21 mouse cellular contexts compared by ENCODE assay signal in the genomic region with DNA sequence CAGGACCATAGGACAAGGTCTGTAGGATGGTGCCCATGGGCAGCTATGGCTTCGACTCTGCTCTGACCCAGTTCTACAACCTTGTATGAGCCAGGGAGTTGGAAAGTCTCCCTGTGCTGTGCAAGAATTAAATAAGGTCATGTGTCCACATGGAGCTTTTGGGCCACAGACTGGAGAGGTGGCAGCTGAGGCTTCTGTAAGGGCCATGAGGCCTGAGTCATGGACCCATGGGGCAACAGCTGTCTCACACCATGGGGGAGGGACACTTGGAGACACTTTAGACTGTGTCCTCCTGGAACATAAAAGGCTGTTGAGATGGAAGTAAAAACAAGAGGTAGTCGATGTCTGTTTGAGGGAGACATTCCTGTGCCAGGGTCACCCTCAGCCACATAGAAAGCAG.
DNase-seq lines count a peak whose midpoint lies in the region; ATAC-seq and TF ChIP-seq lines count a peak whose summit lies in the region.
"Had no signal": no experiment of that assay in that cellular context is flagged by ENCODE, and none has a peak within 500 bp of the region (broad histone marks: within the 10 kb centered on the region; RNA-seq: fewer than 3 reads in every experiment).

No protein-coding gene starts in this region.

- 95% methylated on average over 2 of the region's 2 CpGs for WGBS in forebrain, embryonic 13.5 days
- WGBS in forebrain, embryonic 14.5 days, result 94% methylated on average over 2 of the region's 2 CpGs
- 89% methylated on average over 2 of the region's 2 CpGs for WGBS in limb, embryonic 10.5 days

- no peaks in the 10 kb centered on the region for H3K9me3 ChIP-seq in forebrain, embryonic 13.5 days (replicated peaks)
- H3K9me3 ChIP-seq in forebrain, embryonic 14.5 days (replicated peaks; ENCODE audit: control insufficient read depth, low read length), result no peaks in the 10 kb centered on the region
- H3K9me3 ChIP-seq in limb, embryonic 10.5 days (replicated peaks), result no peaks in the 10 kb centered on the region
- H3K9me3 ChIP-seq: heart, embryonic 13.5 days; limb, embryonic 13.5 days; lung, embryonic 15.5 days; neural tube, embryonic 15.5 days had no signal

- no peaks in the 10 kb centered on the region for H3K79me2 ChIP-seq in C2C12 (ENCODE audit: control insufficient read depth, insufficient read depth)

- DNase-seq in adrenal gland, adult (ENCODE audit: inconsistent age in 2 of 2, low spot score in 1 of 2), result peak; percentile 29 to 79
- no peak for DNase-seq in adrenal gland, postnatal 10 days
- no peak for DNase-seq in forebrain, embryonic 14.5 days (ENCODE audit: low spot score)
- no peak for DNase-seq in limb, embryonic 10.5 days (ENCODE audit: low spot score)
- no peak for DNase-seq in embryo, embryonic 9.5 days (ENCODE audit: extremely low spot score)
- no peak for DNase-seq in heart, adult 8-10 months (ENCODE audit: low spot score)
- DNase-seq: cerebellum, adult 11 months; cerebellum, postnatal 14 days; heart, adult 11 months; heart, postnatal 36 days; thymus, adult 2 months had no signal

- no peaks in the 10 kb centered on the region for H3K27me3 ChIP-seq in forebrain, embryonic 13.5 days
- H3K27me3 ChIP-seq in forebrain, embryonic 14.5 days (replicated peaks; ENCODE audit: control insufficient read depth, insufficient read depth, low read length), result no peaks in the 10 kb centered on the region
- H3K27me3 ChIP-seq in C2C12 (ENCODE audit: control insufficient read depth, insufficient read depth, insufficient read length), result no peaks in the 10 kb centered on the region
- no peaks in the 10 kb centered on the region for H3K27me3 ChIP-seq in limb, embryonic 10.5 days (ENCODE audit: low read depth, poor library complexity, severe bottlenecking)
- H3K27me3 ChIP-seq: limb, embryonic 13.5 days; lung, embryonic 15.5 days had no signal

- H3K36me3 ChIP-seq in forebrain, embryonic 13.5 days (ENCODE audit: poor library complexity, severe bottlenecking), result no peaks in the 10 kb centered on the region
- no peaks in the 10 kb centered on the region for H3K36me3 ChIP-seq in forebrain, embryonic 14.5 days (ENCODE audit: control insufficient read depth, insufficient read depth, low read length)
- no peaks in the 10 kb centered on the region for H3K36me3 ChIP-seq in C2C12 (ENCODE audit: control insufficient read depth, insufficient read depth)
- no peaks in the 10 kb centered on the region for H3K36me3 ChIP-seq in limb, embryonic 10.5 days
- H3K36me3 ChIP-seq: heart, embryonic 13.5 days; limb, embryonic 13.5 days; lung, embryonic 15.5 days; neural tube, embryonic 15.5 days had no signal

- 0 out of 2 replicates have a peak overlapping the region, but pooled peaks have one; percentile 66 for H3K27ac ChIP-seq in forebrain, embryonic 13.5 days
- no peak overlapping the region for H3K27ac ChIP-seq in forebrain, embryonic 14.5 days (ENCODE audit: low read depth, low read length)
- 0 out of 2 replicates have a peak overlapping the region, but pooled peaks have one; percentile 1 for H3K27ac ChIP-seq in limb, embryonic 10.5 days
- H3K27ac ChIP-seq: heart, embryonic 13.5 days; limb, embryonic 13.5 days; liver, embryonic 14.5 days; lung, embryonic 15.5 days; neural tube, embryonic 15.5 days had no signal

- no peak overlapping the region for H3ac ChIP-seq in C2C12 (ENCODE audit: control insufficient read depth, insufficient read length, low read depth)

- TF ChIP-seq CTCF in C2C12 (IDR thresholded peaks at IDR 0.05; ENCODE audit: control insufficient read depth, insufficient read depth, insufficient read length), result no peak

- peaks cover 46% of the 10 kb centered on the region for H3K4me1 ChIP-seq in forebrain, embryonic 13.5 days
- peaks cover 25% of the 10 kb centered on the region for H3K4me1 ChIP-seq in forebrain, embryonic 14.5 days (ENCODE audit: control insufficient read depth, insufficient read depth, low read length)
- H3K4me1 ChIP-seq in limb, embryonic 10.5 days, result peaks cover 20% of the 10 kb centered on the region

- H3K79me3 ChIP-seq in C2C12 (ENCODE audit: low read depth), result no peaks in the 10 kb centered on the region

- no peak for ATAC-seq in forebrain, embryonic 13.5 days
- ATAC-seq in forebrain, embryonic 14.5 days, result no peak
- ATAC-seq: CD4-positive, CD25-positive, alpha-beta regulatory T cell, adult 4 months; intestine, postnatal 0 days; Patski had no signal

- no peak overlapping the region for H3K4me3 ChIP-seq in forebrain, embryonic 13.5 days
- H3K4me3 ChIP-seq in forebrain, embryonic 14.5 days (ENCODE audit: low read depth, low read length), result no peak overlapping the region
- H3K4me3 ChIP-seq in C2C12 (ENCODE audit: insufficient read depth, poor library complexity, severe bottlenecking), result no peak overlapping the region
- no peak overlapping the region for H3K4me3 ChIP-seq in limb, embryonic 10.5 days
- H3K4me3 ChIP-seq: heart, embryonic 13.5 days; limb, embryonic 13.5 days; lung, embryonic 15.5 days; neural tube, embryonic 15.5 days had no signal

- H3K4me2 ChIP-seq in forebrain, embryonic 13.5 days, result no peak overlapping the region
- H3K4me2 ChIP-seq in forebrain, embryonic 14.5 days (ENCODE audit: low read length), result no peak overlapping the region
- H3K4me2 ChIP-seq: heart, embryonic 13.5 days; lung, embryonic 15.5 days; neural tube, embryonic 15.5 days had no signal

- no peak overlapping the region for H3K9ac ChIP-seq in forebrain, embryonic 13.5 days
- H3K9ac ChIP-seq in forebrain, embryonic 14.5 days (ENCODE audit: low read length), result no peak overlapping the region
- H3K9ac ChIP-seq: heart, embryonic 13.5 days; liver, embryonic 14.5 days; lung, embryonic 15.5 days; neural tube, embryonic 15.5 days had no signal

TF ChIP-seq in C2C12, 6 proteins besides CTCF, POLR2A, EP300 and RAD21:
- TF ChIP-seq CEBPB (IDR thresholded peaks at IDR 0.05; ENCODE audit: low read depth) (no peak), USF1 (IDR thresholded peaks at IDR 0.05; ENCODE audit: low read depth) (peak; percentile 29), FOSL1 (IDR thresholded peaks at IDR 0.05; ENCODE audit: insufficient read depth, low read length, poor library complexity, severe bottlenecking) (no peak), MYOD1 (IDR thresholded peaks at IDR 0.05; ENCODE audit: control insufficient read depth, insufficient read length, low read depth) (peak; percentile 75)

Comparison
In these comparisons a context has a peak if more than half of its experiments do, and no peak if none do; other contexts are left out.
1. DNase-seq: peak in adrenal gland, adult (2 of 2); none in adrenal gland, postnatal 10 days (single experiment), forebrain, embryonic 14.5 days (single experiment), limb, embryonic 10.5 days (single experiment), embryo, embryonic 9.5 days (single experiment) and heart, adult 8-10 months (single experiment).